Mouse (Mus musculus) naive thymus-derived CD4-positive, alpha-beta T cell, adult 2 months (primary cell): ENCODE measurements around the gene Mctp1.
"Not testable (repeated sequence)": the region's sequence is repeated elsewhere in the genome, so short reads cannot be mapped to it uniquely, and the experiment has no call there.

Experiments used
- DNase-seq: peaks from one replicate; pipeline ENCODE4 v3.0.0-alpha.2; 2011; ENCODE audit warnings: low read depth

The Mctp1 gene

DNA sequence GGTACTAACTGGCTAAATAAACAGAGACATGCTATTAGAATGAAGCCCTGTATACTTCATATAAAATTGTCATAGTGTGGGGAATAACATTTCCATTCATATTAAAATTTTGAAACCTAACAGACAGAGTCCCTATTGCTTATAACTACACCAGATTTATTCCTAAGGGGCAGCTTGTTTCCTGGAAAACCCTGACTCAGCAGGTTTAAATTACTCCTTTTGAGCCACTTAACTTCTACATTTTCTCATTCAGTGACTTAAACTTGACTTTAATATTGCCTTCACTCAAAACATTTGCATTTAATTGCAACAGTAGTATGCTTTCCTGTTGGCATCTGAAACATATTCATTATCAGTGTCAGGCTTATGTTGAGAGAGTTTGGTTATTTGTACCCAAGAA lies 583.3 kb downstream of the Mctp1 start:
- DNase-seq: no peak

DNA sequence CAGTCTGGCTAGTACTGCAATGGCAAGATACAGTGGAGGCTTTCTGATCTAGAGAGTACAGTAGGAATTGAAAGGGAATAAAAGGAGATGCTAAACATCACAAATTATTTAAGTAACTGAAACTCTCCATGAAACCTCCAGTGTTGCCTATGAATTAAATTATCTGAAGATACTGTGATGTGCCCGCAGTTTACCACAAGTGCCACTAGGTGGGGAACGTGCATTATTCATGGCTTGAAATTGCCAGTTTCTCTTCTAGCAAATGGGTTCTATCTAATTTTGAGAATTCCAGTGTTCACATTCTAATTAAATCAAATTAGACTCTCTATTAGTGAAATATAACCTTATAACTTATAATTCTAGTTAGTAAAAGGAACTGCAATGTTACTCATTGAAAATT lies 585.1 kb downstream of the Mctp1 start:
- DNase-seq: peak; percentile 16

DNA sequence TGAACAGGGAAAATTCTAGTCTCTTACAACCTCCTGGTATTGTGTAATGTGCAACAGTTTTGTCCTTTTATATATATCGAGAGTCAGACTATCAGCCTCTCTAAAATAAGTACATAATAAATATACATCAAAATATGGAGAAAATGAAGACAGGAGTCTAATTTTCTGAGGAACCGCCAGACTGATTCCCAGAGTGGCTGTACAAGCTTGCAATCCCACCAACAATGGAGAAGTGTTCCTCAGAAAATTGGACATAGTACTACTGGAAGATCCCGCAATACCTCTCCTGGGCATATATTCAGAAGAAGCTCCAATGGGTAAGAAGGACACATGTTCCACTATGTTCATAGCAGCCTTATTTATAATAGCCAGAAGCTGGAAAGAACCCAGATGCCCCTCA lies 586.7 kb downstream of the Mctp1 start:
- DNase-seq: not testable (repeated sequence)

DNA sequence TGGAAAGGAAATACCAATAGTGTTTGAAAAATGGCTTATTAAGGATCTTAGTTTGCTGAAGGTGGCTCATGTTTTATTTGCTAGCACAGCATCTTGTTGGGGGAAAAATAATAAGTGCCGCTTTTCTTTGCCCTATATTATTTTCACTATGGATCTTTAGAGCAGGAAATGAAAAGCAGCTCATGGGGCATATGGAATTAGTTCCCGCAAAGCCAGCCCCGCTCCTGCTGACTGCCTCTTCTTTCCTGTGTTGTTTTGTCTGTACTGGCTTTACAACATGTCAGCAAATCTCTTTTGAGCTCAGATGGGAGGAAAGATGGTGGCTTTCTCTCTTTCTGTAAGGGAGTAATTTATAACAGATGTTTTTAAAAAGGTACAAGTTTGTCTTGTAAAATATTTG lies 618.3 kb downstream of the Mctp1 start:
- DNase-seq: no peak

DNA sequence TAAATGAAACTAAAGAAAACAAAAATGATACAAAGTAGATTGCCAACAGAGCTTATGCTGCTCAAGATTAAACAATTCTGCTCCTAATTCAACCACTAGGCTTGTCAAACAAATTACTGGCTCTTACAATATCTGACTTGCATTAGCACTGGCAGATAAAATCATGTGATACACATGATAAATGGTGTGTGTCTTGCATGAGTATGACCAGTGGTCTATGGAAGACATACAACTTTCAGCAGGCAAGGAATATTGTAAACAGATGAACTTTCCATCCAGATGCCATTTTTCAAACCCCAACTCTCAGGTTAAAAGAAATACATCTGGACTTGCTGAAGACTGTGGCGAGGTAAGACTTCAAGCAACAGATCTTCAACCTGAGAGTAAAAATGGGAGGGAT lies 619.3 kb downstream of the Mctp1 start:
- DNase-seq: no peak

DNA sequence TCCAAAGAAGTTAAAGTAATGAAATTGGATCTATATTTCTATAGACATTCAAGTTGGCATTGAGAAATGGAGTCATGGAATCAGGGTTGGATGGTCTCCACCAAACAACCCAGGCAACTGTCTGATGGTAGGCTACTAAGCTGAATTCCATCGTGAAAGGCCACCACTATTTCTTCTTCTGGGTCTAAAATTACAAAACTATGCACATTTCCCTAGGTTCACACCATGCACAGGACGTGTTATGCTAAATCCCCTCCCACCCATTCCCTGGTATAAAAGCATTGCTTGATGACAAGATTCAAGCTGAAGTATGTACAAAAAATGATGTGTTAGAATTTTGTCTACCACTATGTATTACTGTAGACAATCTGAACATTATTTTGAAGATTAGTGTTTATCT lies 634.5 kb downstream of the Mctp1 start:
- DNase-seq: no peak

DNA sequence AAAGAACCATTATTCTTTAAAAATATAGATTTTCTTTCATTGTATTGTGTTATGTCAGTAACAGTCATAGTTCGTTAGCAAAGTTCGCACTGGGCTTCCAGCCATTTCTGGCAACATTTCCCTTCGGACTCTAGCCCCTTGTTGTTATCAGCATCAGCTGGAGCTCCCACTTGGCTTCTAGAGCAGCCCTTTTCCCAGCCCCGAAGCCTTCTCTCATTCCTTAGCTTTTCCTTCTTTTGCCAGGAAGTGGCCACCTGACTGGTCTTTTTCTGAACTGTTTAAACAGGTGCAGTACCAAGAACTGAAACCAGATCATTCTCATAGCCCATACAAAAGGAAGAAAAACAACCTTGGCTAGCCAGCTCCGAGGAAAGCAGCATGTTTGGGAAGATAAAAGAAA lies 645.3 kb downstream of the Mctp1 start:
- no peak for DNase-seq

DNA sequence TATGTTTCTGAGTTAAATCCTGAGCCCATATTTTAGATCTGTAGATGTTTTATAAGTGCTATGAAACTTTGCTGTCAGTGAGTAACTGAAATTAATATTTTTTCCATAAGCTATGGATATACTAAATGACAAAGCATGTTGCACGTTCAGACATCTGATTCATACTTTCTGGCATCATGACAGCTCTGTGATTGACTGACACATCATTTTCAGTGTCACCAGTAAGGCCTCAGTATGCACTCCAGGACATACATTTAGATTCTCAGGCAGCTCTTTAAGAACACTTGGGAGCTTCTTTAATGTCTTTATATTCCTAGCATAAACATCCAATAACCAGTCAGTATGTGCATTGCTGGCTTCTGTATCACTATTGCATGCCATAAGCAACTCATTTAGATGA lies 659.0 kb downstream of the Mctp1 start:
- no peak for DNase-seq

DNA sequence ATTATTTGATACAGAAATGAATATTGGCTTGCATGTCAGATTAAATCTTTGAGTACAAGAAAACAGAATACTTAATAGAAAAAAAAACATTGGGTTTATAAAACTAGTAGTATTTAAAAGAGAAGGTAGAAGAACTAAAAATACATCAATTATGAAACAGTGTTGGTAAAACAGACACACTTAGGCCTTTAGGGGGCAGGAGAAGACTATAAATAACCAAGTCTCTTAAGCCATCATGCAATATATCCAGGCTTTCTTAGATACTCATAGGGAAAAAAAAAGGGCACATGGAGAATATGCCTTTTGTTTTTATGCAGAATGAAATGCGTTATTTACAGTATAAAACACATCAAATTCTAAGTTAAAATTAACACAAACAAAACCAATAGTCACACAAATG lies 661.0 kb downstream of the Mctp1 start:
- peak; percentile 13 for DNase-seq

DNA sequence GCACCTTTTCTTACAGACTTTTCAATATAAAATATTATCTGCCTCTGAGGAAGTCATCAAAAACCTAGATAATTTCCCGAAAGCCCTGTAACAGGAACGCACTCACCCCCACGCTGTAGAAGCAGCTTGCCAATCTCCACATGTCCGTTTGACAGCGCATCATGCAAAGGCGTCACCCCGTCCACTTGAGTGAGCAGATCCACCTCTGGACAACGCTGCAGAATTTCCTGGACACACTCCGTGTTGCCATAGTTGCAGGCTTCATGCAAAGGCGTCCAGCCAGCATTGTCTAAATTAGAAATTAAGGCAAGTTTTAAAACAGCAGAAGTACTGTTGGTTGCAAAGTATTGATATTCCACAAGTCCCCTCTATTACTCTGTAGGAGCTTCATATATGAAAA lies 662.1 kb downstream of the Mctp1 start:
- DNase-seq: no peak

DNA sequence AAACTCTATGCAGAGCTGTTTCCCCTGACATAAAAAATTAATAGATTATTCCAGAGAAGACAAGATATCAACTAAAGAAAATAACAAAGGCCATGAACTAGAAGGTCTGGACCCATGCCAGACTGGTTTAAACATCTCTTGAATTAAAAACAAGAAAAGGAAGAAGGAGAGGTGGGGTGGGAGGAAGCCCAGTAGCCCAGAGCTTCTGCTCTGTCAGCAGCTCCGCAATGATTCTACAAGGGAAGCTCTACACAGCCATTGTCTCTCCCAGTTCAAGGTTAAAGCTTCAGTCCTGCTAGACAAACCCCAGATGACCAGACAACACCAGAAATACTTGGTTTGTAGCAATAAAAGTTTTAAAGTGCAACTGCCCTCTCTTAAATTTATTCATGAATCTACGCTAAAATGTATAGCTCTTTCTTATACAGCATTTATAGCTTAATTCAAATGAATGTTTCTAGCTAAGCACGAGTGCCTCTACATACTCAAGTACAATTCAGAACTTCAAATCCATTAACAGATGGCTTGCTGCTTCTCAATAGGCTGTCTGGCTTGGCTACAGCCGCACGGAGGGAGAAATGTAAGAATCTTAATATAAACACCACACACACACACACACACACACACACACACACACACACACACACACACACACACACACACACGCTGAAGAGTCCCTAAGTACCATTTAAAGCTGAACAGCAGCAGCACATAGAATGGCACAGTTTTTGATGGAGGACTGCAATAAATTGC lies 663.0 kb downstream of the Mctp1 start:
- no peak for DNase-seq

DNA sequence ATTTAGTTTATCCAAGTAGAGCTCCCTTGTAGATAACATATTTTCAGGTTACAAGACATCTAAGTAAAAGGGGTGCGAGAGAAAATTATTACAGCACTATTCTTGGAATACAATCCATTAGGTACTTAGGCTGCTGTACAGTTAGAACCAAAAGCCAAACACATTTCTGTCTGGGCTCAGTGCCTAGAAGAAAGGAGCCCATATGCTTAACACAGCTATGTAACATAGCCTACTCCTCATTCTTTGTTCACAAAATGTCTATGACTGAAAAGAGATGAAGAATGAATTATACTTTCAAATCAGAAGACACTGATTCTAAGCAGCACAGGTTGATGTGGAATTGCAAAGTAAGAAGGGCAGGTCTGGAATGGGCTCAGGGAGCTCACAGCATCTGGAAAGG lies 664.1 kb downstream of the Mctp1 start:
- no peak for DNase-seq

DNA sequence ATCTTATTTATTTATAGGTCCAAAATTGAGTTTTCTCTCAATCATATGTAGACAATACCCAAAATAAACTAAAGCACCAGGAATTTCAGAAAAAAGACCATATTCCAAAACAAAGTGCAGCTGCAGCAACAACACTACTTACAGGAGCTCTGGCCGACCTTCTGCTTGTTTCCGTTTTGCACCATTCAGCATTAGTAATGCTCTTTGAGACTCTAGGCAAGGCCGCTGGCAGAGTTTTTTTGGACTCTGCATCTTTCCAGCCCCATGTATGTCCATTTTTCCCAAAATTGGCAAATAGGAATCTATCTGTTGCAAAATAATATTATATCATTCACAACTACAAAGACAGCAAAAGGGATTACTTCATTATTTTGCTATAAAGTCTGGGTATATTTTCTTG lies 665.4 kb downstream of the Mctp1 start:
- no peak for DNase-seq

DNA sequence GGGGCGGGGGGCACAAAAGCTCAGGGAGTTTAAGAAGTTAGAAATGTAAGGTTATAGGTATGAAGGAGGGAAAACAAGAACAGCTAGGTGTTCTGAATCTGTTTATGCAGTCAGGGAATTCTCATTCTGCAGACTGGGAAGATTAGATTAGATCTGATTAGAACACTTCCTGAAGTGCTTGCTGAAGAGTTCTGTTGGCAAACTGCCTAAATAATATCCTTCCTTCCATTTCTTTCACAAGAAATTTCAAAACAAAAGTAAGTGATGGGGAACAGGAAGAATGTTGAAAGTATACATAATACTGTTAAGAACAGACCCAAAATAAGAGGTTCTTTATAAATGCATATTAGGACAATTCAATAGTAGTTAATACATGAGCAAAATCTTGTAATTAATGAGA lies 678.9 kb downstream of the Mctp1 start:
- DNase-seq: no peak

DNA sequence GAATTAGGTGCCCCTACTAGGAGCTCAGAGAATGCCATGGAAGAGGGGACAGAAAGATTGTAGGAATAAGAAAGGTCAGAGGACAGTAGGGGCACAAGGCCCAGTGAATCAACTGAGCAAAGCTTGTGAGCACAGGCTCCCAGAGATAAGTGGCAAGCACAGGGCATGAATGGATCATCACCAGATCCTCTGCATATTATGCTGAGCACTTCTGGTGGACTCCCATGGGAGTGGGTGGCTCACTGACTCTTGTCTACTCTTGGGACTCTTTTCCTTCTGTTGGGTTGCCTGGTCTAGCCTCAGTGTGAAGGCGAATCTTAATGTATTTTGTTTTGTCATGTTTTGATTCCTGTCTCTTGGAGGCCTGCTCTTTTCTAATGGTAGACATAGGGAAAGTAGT lies 684.5 kb downstream of the Mctp1 start:
- no peak for DNase-seq

DNA sequence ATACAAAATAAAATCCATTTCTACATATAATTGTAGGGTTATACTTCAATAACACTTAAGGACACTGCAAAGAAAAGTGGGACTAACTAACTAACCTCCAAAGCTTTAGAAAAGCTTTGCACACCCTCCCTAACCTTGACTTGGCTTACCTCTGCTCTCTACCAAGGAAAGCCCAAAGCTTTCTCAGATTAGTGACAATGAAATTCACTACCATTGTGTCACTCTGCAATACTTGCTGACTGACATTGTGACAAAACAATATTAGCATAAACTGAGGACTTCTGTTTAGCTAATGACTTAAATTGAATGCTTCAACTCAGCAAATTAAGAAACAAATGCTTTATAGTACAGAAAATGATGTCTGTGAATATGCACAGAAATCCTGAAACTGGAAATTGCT lies 687.7 kb downstream of the Mctp1 start:
- no peak for DNase-seq
